Mouse (Mus musculus) G1E (cell line): Measurements from ENCODE around the gene Vmp1.

Experiments
- CTCF ChIP-seq: IDR thresholded peaks from 2 replicates; pipeline ENCODE4 v1.5.1; 2012; ENCODE audit warnings: low read depth, low read length, inconsistent platforms, mixed read lengths
- GATA1 ChIP-seq: IDR thresholded peaks from 2 replicates; pipeline ENCODE4 v1.6.1; 2012; ENCODE audit warnings: borderline replicate concordance, low read length, inconsistent platforms, mixed read lengths
- GATA2 ChIP-seq: IDR thresholded peaks from 2 replicates; pipeline ENCODE4 v1.6.1; 2012; ENCODE audit warnings: low read depth, low read length, inconsistent platforms, borderline replicate concordance
- POLR2AphosphoS5 ChIP-seq: IDR thresholded peaks from 2 replicates; pipeline ENCODE4 v1.6.1; 2012; ENCODE audit warnings: low read depth, low read length, inconsistent platforms; ENCODE audit not compliant: insufficient replicate concordance

DNA sequence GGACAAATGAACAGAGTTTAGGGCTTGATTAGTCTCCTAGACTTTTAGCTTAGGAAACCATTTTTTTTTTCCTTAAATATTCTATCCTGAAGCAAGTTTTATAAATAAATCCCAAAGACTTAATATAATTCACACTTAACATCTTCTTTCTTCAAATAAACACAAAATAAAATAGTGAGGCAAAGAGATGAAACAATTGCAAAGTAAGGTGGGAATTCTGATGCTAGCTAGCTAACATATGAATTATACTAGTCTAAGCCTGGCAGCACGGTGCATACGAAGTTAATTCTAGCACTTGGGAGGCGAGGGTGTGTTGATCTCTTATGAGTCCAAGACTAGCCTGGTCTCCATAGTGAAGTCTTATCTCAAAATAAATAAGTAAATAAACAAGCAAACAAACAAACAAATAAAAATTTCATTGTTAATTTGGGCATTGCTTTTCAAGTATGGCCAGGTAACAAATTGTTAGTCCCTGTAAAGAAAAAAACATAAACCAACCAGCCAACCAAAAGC lies 100.3 kb downstream of the Vmp1 start:
- TF ChIP-seq CTCF (no peak), POLR2AphosphoS5 (no peak), GATA1 (no peak), GATA2 (no peak)
